ENCODE assay signal across 11 mouse cellular contexts in the genomic region with DNA sequence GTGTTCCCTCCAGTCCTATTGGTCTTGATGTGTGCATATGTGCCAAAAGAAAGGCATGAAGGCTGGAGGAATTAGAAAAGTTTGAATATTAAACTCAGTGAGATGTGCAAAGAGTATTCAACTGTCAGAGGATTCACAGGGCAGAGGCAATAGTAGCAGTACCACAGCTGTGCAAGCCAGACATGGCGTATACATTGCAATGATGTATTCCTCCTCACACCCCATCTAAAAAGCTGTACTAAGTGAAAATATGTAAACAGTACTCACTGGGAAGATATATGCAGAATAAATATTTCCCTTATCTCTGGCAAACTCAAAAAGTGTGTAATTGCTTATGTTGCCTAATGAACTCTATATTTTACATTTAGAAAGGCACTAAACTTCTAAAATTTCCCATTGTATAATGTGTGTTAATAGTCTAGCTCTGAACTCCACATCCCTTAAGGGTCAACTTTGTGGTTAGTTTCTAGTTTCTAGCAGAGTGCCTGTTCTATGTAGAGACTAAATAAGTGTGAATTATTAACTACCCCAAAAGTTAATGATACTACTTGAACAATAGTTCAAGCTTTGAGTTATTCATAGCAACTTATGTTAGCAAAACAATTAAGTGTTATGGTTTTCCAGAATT.
"Had no signal": no experiment of that assay in that cellular context is flagged by ENCODE, and none has a peak within 500 bp of the region (broad histone marks: within the 10 kb centered on the region; RNA-seq: fewer than 3 reads in every experiment).

No protein-coding gene starts in this region.

- H3K27ac ChIP-seq: hindbrain, embryonic 14.5 days; left cerebral cortex, adult 2 months; limb, embryonic 10.5 days; liver, embryonic 15.5 days; midbrain, embryonic 13.5 days had no signal

- H3K9ac ChIP-seq: hindbrain, embryonic 14.5 days; liver, embryonic 15.5 days; midbrain, embryonic 13.5 days had no signal

- H3K4me3 ChIP-seq: left cerebral cortex, adult 2 months; limb, embryonic 10.5 days; liver, embryonic 15.5 days; midbrain, embryonic 13.5 days had no signal

- ATAC-seq: midbrain, embryonic 13.5 days had no signal

- H3K36me3 ChIP-seq: limb, embryonic 10.5 days; liver, embryonic 15.5 days; midbrain, embryonic 13.5 days had no signal

- H3K9me3 ChIP-seq: limb, embryonic 10.5 days; liver, embryonic 15.5 days; midbrain, embryonic 13.5 days had no signal

- H3K4me2 ChIP-seq: hindbrain, embryonic 14.5 days; liver, embryonic 11.5 days; liver, embryonic 15.5 days; midbrain, embryonic 13.5 days had no signal

- DNase-seq: kidney, adult 18-20 months; kidney, postnatal 14 days; lung, adult 2 months; right cerebral cortex, postnatal 14 days; thymus, postnatal 36 days had no signal

- H3K27me3 ChIP-seq: liver, embryonic 15.5 days; midbrain, embryonic 13.5 days had no signal

- H3K4me1 ChIP-seq: limb, embryonic 10.5 days; liver, embryonic 15.5 days; midbrain, embryonic 13.5 days had no signal
